Mouse (Mus musculus) embryonic facial prominence, embryonic 14.5 days (tissue): ENCODE measurements around the gene Gnat1. TPM values are rescaled to one million over a fixed set of nuclear protein-coding genes. Genes with fewer than 3 reads are reported as not detected.
A peak's percentile ranks its signal among the peaks of the same experiment; 100 is the strongest.

Source experiments
- ATAC-seq: fragments of 200-750 bp; cut with Nextera tagmentation; 2 replicates; pipeline ENCODE4 v1.8.0; 2017; ENCODE audit warnings: low read depth, moderate number of reproducible peaks, moderate TSS enrichment
- DNase-seq: peaks from one replicate; pipeline ENCODE4 v3.0.0-alpha.2; 2015; ENCODE audit warnings: low spot score
- H3K27ac ChIP-seq: fragments of 300-500 bp; sonication (generic); replicated peaks from 2 replicates; pipeline ENCODE4 v1.5.1; 2014; ENCODE audit warnings: low read depth, mild to moderate bottlenecking, low read length, moderate library complexity
- H3K27me3 ChIP-seq: fragments of 300-500 bp; sonication (generic); replicated peaks from 2 replicates; pipeline ENCODE4 v1.6.1; 2014; ENCODE audit warnings: low read length; ENCODE audit not compliant: control insufficient read depth, insufficient read depth
- H3K36me3 ChIP-seq: fragments of 300-500 bp; sonication (generic); 2 replicates; pipeline ENCODE4 v1.6.1; 2014; ENCODE audit warnings: low read length, mixed read lengths; ENCODE audit not compliant: control insufficient read depth, insufficient read depth
- H3K4me1 ChIP-seq: fragments of 300-500 bp; sonication (generic); 2 replicates; pipeline ENCODE4 v1.6.1; 2014; ENCODE audit warnings: antibody characterized with exemption, low read length; ENCODE audit not compliant: control insufficient read depth, insufficient read depth
- H3K4me2 ChIP-seq: fragments of 300-500 bp; sonication (generic); 2 replicates; pipeline ENCODE4 v1.6.1; 2014; ENCODE audit warnings: low read depth, mild to moderate bottlenecking, low read length, moderate library complexity, mixed read lengths
- H3K4me3 ChIP-seq: fragments of 300-500 bp; sonication (generic); 2 replicates; pipeline ENCODE4 v1.5.1; 2014; ENCODE audit warnings: low read depth, mild to moderate bottlenecking, low read length
- H3K9ac ChIP-seq: fragments of 300-500 bp; sonication (generic); 2 replicates; pipeline ENCODE4 v1.6.1; 2014; ENCODE audit warnings: low read depth, mild to moderate bottlenecking, low read length, moderate library complexity, mixed read lengths
- H3K9me3 ChIP-seq: fragments of 300-500 bp; sonication (generic); 2 replicates; pipeline ENCODE4 v1.6.1; 2016; ENCODE audit warnings: low read length; ENCODE audit not compliant: control insufficient read depth
- WGBS: fragments of 180-500 bp; shearing (Covaris S2); extraction: QIAGEN DNeasy Blood & Tissue Kit; methylation state at CpG from one replicate; pipeline ENCODE4 v1.1.7; 2014; 5-methylcytosine and 5-hydroxymethylcytosine counted together
- polyA plus RNA-seq: library from polyadenylated mRNA; unstranded; fragments of >200 nt; fragmentation: Nextera tagmentation; extraction: Ambion mirVana; gene quantifications from 2 replicates; pipeline ENCODE4 v1.2.1, GENCODE M21; 2014

Gnat1 gene
- polyA plus RNA-seq, 1 experiment from 2014 or later = 1.5 TPM

DNA sequence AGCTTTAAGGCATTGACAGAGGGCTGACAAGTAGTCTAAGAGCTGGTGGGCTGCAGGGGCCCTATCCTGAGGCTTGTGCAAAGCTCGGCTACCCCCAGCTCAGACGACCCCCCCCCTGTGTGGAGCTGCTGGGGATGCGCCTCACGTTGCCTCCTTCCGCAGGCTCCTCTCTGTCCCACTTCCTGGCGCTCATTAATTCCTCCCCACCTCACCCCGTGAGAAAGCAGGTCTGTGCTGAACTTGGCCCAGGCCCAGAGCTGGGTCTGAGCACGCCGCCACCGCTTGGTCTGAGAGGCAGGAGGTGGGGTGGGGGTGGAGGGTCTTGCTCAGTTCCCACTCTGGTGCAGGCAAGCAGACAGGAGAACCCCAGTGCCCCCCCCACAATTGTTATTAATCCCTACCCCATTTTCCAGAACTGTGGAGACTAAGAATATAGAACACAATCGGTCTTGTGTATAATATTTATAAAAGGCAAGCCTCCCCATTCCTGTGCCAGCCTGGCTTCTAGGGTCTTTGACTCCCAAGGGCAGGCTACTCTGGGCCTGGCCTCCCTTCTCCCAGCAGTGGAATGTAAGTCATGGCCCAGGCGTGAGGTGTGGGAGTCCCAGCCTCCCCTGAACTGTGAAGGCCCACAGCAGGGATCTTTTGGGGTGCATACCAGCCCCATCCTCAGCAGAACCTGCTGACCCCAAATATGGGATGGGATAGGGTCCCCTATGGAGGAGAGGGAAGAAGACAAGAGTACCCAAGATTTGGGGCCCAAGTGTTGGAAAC lies 28.6 kb downstream of the Gnat1 start:
- no peak overlapping the region; the same call in 1 of the 2 replicates for H3K27ac ChIP-seq
- WGBS = 24% methylated on average over 12 of the region's 12 CpGs
- peaks cover 15% of the 10 kb centered on the region; the same call in 1 of the 2 replicates for H3K4me1 ChIP-seq
- H3K4me2 ChIP-seq = no peak overlapping the region
- peak; percentile 50 for ATAC-seq
- H3K27me3 ChIP-seq = no peaks in the 10 kb centered on the region
- H3K36me3 ChIP-seq = no peaks in the 10 kb centered on the region
- no peak for DNase-seq
- H3K9ac ChIP-seq = no peak overlapping the region
- no peaks in the 10 kb centered on the region for H3K9me3 ChIP-seq
- no peak overlapping the region for H3K4me3 ChIP-seq

DNA sequence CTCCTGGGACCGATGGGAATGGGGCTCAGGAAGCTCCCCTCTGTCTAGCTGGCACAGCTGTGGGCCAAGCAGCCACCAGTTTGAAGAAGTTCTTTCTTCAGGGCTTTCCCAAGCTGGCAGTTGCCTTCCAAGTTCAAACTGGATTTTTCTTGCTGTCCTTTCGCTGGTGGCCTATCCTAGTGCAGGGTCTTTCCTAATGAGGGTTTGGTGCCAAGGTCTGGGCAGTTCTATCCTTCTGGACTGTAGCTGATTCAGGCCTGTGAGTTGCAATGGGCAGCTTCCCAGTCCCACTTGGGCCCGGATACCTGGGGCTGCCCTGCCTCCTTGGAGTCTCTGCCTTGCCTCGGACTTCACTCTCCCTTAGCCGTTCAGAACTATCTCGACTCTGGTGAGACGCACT lies 29.3 kb downstream of the Gnat1 start:
- H3K4me2 ChIP-seq = no peak overlapping the region
- H3K4me3 ChIP-seq = no peak overlapping the region
- H3K4me1 ChIP-seq = peaks cover 15% of the 10 kb centered on the region; the same call in 1 of the 2 replicates
- no peak overlapping the region for H3K27ac ChIP-seq
- no peaks in the 10 kb centered on the region for H3K9me3 ChIP-seq
- no peak overlapping the region for H3K9ac ChIP-seq
- no peaks in the 10 kb centered on the region for H3K36me3 ChIP-seq
- 60% methylated on average over 7 of the region's 7 CpGs for WGBS
- DNase-seq (no peak), ATAC-seq (no peak)
- H3K27me3 ChIP-seq = no peaks in the 10 kb centered on the region

DNA sequence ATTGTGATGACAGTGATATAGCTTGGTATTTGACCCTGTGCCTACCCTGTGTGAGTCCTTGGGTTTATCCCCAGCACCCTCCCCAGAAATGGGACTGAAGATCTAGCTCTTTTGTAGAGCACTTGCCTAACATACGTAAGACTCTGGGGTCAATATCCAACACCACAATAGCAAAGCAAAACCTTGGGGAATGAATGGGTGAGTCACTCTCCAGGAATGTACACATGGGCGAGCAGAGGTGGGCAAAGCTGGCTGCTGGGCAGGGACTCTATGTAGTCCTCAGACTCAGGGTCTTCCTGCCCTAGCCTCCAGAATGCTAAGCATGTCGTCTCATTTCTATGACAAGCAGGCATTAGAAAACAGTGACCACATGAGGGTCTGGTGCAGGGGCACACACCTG lies 30.7 kb downstream of the Gnat1 start:
- H3K4me2 ChIP-seq = no peak overlapping the region
- 59% methylated on average over 3 of the region's 3 CpGs for WGBS
- H3K36me3 ChIP-seq = no peaks in the 10 kb centered on the region
- no peak for DNase-seq
- peaks cover 17% of the 10 kb centered on the region; the same call in 1 of the 2 replicates for H3K4me1 ChIP-seq
- no peak overlapping the region for H3K9ac ChIP-seq
- H3K27me3 ChIP-seq = no peaks in the 10 kb centered on the region
- no peaks in the 10 kb centered on the region for H3K9me3 ChIP-seq
- ATAC-seq = no peak
- H3K4me3 ChIP-seq = no peak overlapping the region
- no peak overlapping the region for H3K27ac ChIP-seq

DNA sequence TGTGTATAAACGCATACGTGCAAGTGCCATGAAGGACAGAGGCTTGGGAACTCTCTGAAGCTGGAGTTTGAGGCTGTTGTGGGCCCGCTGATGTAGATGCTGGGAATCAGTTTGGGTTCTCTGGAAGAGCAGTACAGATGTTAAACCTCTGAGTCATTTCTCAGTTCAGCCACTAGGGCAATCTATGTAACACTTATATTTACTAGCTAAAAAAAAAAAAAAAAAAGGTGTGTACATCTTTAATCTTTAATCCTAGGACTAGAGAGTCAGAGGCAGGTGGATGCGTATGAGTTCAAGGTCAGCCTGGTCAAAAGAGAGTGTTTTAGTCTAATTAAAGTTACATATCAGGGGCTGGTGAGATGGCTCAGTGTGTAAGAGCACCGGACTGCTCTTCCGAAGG lies 32.5 kb downstream of the Gnat1 start:
- Histone ChIP-seq H3K4me2 (no peak overlapping the region), H3K9me3 (no peaks in the 10 kb centered on the region), H3K27ac (no peak overlapping the region), H3K9ac (no peak overlapping the region), H3K4me3 (no peak overlapping the region), H3K27me3 (no peaks in the 10 kb centered on the region), H3K4me1 (peaks cover 17% of the 10 kb centered on the region; the same call in 1 of the 2 replicates), H3K36me3 (no peaks in the 10 kb centered on the region)
- ATAC-seq (no peak), DNase-seq (no peak)
- WGBS = 77% methylated on average over 6 of the region's 6 CpGs

DNA sequence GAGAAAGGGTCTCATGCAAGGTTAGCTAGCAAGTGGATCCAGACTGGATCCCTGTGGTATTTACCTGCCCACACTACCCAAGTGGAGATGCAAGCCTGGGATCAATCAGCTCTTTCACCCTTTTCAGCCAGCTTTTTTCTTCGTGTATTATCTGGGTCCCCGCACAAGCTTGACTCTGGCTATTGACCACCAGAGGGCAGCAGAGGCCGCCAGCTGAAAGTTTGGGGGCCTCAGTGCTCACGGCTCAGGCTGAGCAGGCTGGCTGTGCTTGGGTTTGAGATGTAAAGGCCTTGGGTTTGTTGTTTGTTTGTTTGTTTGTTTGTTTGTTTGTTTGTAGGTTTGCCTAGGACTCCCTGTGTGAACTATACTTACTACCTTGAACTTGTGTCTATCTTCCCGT lies 33.9 kb downstream of the Gnat1 start:
- no peaks in the 10 kb centered on the region for H3K9me3 ChIP-seq
- WGBS = 16% methylated on average over 5 of the region's 5 CpGs
- H3K4me2 ChIP-seq = no peak overlapping the region
- peaks cover 9% of the 10 kb centered on the region; the same call in 1 of the 2 replicates for H3K4me1 ChIP-seq
- H3K4me3 ChIP-seq = no peak overlapping the region
- ATAC-seq (peak; percentile 81), DNase-seq (peak; percentile 81)
- H3K27me3 ChIP-seq = no peaks in the 10 kb centered on the region
- no peak overlapping the region for H3K27ac ChIP-seq
- no peak overlapping the region for H3K9ac ChIP-seq
- H3K36me3 ChIP-seq = no peaks in the 10 kb centered on the region

DNA sequence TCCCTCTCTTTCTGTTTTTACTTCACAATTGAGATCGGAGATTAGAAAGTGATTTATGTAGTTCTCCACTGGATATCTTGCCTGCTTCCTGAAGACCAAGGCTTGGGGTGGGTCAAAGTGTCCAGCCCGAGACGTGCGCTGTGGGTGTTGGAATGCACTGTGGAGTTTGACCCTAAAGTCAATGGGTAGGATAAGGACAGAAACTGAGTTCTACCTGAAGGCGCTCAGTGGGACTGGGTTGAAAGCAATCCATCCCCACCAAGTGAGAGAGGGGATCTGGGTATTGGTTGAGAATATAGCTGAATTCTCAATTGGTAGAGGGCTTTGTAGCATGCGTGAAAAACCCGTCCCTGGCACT lies 34.4 kb downstream of the Gnat1 start:
- Histone ChIP-seq H3K27ac (no peak overlapping the region), H3K4me3 (no peak overlapping the region), H3K4me1 (peaks cover 4% of the 10 kb centered on the region; the same call in 1 of the 2 replicates), H3K9me3 (no peaks in the 10 kb centered on the region), H3K9ac (no peak overlapping the region), H3K36me3 (no peaks in the 10 kb centered on the region), H3K27me3 (no peaks in the 10 kb centered on the region), H3K4me2 (peak overlapping the region; percentile 83)
- 53% methylated on average over 7 of the region's 7 CpGs for WGBS
- ATAC-seq (no peak), DNase-seq (no peak)

DNA sequence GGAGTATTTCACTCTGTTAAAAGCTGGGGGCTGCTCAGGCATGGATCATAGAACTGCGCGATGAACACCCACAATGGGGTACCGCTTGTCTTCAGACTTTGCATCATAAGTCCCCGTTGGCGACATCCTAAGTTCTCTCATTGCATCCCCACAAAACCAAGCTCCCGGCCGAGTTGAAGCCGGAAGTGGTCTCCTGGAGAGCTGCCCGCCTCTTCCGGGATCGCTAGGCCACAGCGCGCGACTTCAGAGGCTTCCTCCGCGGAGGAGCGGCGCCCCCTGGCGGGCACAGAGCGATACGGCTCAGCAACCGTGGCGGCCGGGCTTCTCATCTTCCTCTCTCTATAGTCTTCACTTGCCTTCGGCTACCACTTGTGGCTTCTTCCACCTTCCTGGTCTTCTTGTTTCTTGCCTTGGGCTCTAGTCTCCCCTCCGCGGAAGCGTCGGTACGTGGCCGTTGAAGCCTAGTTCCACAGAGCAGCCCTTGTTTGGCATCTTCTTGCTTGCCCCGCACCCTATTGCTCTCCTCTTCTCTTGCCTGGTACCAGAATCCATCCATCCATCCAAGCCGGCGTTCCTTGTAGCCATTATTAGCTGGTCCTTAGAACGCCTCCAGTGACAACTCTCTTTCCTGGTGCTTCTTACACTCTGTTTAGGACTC lies 34.9 kb downstream of the Gnat1 start:
- Histone ChIP-seq H3K36me3 (no peaks in the 10 kb centered on the region), H3K9me3 (no peaks in the 10 kb centered on the region), H3K27ac (peak overlapping the region; percentile 77), H3K4me2 (peak overlapping the region; percentile 83), H3K9ac (peak overlapping the region; percentile 68), H3K27me3 (no peaks in the 10 kb centered on the region), H3K4me1 (peaks cover 2% of the 10 kb centered on the region; the same call in 1 of the 2 replicates), H3K4me3 (peak overlapping the region; percentile 41)
- DNase-seq (peak; percentile 95), ATAC-seq (peak; percentile 85)
- WGBS = 4% methylated on average over 34 of the region's 35 CpGs

DNA sequence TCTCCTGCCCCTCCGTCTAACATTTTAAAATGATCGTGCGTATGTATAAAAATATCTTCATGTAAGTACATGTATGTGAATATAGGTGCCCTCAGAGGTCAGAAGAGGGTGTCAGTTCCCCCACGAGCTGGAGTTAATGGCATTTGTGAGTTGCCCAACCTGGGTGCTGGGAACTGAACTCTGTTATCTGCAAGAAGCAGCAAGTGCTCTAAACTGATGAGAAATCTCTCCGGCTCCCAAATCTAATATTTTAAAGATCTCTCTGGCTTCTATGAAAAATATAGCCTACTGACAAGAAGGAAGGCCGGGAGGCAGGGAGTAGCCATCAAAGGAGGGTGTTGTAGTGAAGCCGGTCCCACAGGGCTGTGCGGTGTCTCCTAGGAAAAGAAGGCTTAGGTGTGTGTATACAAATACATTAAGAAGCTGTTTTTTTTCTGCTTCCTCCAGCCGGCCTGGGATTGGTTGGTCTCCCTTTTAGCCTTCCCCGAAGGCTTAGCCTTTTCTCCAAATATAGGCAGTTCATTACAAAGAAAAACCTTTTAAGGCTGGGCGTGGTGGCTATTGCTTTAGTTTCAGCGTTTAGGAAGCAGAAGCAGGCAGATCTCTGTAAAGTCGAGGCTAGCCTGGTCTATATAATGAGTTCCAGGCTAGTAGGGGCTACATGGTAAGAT lies 35.8 kb downstream of the Gnat1 start:
- no peaks in the 10 kb centered on the region for H3K9me3 ChIP-seq
- H3K4me2 ChIP-seq = peak overlapping the region; percentile 83
- no peak overlapping the region; the same call in 1 of the 2 replicates for H3K9ac ChIP-seq
- no peak for ATAC-seq
- H3K27me3 ChIP-seq = no peaks in the 10 kb centered on the region
- H3K27ac ChIP-seq = no peak overlapping the region
- H3K4me1 ChIP-seq = peaks cover 2% of the 10 kb centered on the region; the same call in 1 of the 2 replicates
- WGBS = 93% methylated on average over 13 of the region's 13 CpGs
- DNase-seq = no peak
- no peak overlapping the region for H3K4me3 ChIP-seq
- no peaks in the 10 kb centered on the region for H3K36me3 ChIP-seq
